ENCODE assay signal across 10 mouse cellular contexts in genomic region chr12:73162408-73163181, GRCm38 (mm10). TPM values are rescaled to one million over a fixed set of nuclear protein-coding genes. Genes with fewer than 3 reads are reported as not detected.
A peak's percentile ranks its signal among the peaks of the same experiment; 100 is the strongest.
DNase-seq lines count a peak whose midpoint lies in the region; ATAC-seq lines count a peak whose summit lies in the region.
"Had no signal": no experiment of that assay in that cellular context is flagged by ENCODE, and none has a peak within 500 bp of the region (broad histone marks: within the 10 kb centered on the region; RNA-seq: fewer than 3 reads in every experiment).

No protein-coding gene starts in this region.

- H3K9ac ChIP-seq in liver, embryonic 11.5 days (ENCODE audit: low read depth, low read length), result no peak overlapping the region
- H3K9ac ChIP-seq: liver, embryonic 12.5 days; neural tube, embryonic 12.5 days had no signal

- ATAC-seq in liver, embryonic 11.5 days (replicated peaks; ENCODE audit: low FRiP score), result no peak
- ATAC-seq: liver, embryonic 12.5 days had no signal

- H3K27ac ChIP-seq in liver, embryonic 11.5 days (ENCODE audit: low read depth, low read length), result no peak overlapping the region
- H3K27ac ChIP-seq: liver, embryonic 12.5 days; neural tube, embryonic 12.5 days had no signal

- peak; percentile 17 for DNase-seq in gastrocnemius, postnatal 25 days
- no peak for DNase-seq in gastrocnemius, postnatal 4 days (ENCODE audit: low spot score in 2 of 2)
- DNase-seq in urinary bladder, postnatal 36 days (ENCODE audit: low spot score in 2 of 2), result peak; percentile 23 to 34
- DNase-seq in urinary bladder, postnatal 4 days (ENCODE audit: low spot score in 2 of 2), result no peak
- DNase-seq in heart, postnatal 4 days, result peak; percentile 20
- DNase-seq in thymus, postnatal 4 days, result peak; percentile 31
- DNase-seq in frontal cortex, postnatal 25 days (ENCODE audit: low spot score in 2 of 2), result no peak
- no peak for DNase-seq in liver, embryonic 11.5 days (ENCODE audit: low spot score)

- no peaks in the 10 kb centered on the region for H3K27me3 ChIP-seq in liver, embryonic 11.5 days (replicated peaks; ENCODE audit: control insufficient read depth, insufficient read depth, low read length)
- H3K27me3 ChIP-seq: liver, embryonic 12.5 days; neural tube, embryonic 12.5 days had no signal

- 84% methylated on average over 13 of the region's 13 CpGs for WGBS in liver, embryonic 11.5 days

- H3K9me3 ChIP-seq in liver, embryonic 11.5 days (ENCODE audit: control insufficient read depth, low read length), result no peaks in the 10 kb centered on the region
- H3K9me3 ChIP-seq: liver, embryonic 12.5 days had no signal

- H3K36me3 ChIP-seq in liver, embryonic 11.5 days (ENCODE audit: control insufficient read depth, insufficient read depth, low read length), result no peaks in the 10 kb centered on the region
- H3K36me3 ChIP-seq: liver, embryonic 12.5 days; neural tube, embryonic 12.5 days had no signal

- H3K4me1 ChIP-seq in liver, embryonic 11.5 days (replicated peaks; ENCODE audit: control insufficient read depth, insufficient read depth, low read length), result no peaks in the 10 kb centered on the region
- H3K4me1 ChIP-seq: liver, embryonic 12.5 days; neural tube, embryonic 12.5 days had no signal

- H3K4me2 ChIP-seq in liver, embryonic 11.5 days, result no peak overlapping the region
- H3K4me2 ChIP-seq: liver, embryonic 12.5 days; neural tube, embryonic 12.5 days had no signal

- no peak overlapping the region for H3K4me3 ChIP-seq in liver, embryonic 11.5 days (ENCODE audit: low read depth, low read length)
- H3K4me3 ChIP-seq: liver, embryonic 12.5 days; neural tube, embryonic 12.5 days had no signal

RNA-seq across cellular contexts. Expression of gene Mnat1, which starts 39.1 kb away (rescaled TPM):
- 10 to 100 TPM; 16.1 to 17.2 TPM for total RNA-seq in gastrocnemius, postnatal 25 days (2021)
- total RNA-seq in gastrocnemius, postnatal 4 days (2021), result 10 to 100 TPM; 35.7 to 36.0 TPM
- total RNA-seq in heart, postnatal 4 days (2021), result 10 to 100 TPM; 28.0 to 30.3 TPM
- 30.5 and 31.4 TPM in 2 replicates for polyA plus RNA-seq in liver, embryonic 11.5 days (2014; fragmentation: Nextera tagmentation; extraction: Ambion mirVana)

RNA-seq across cellular contexts. Expression of gene Six4, which starts 49.3 kb away (rescaled TPM):
- 10 to 100 TPM; 12.3 to 13.2 TPM for total RNA-seq in gastrocnemius, postnatal 25 days (2021)
- 10 to 100 TPM; 10.9 to 11.3 TPM for total RNA-seq in gastrocnemius, postnatal 4 days (2021)
- 1 to 10 TPM; 2.3 TPM for total RNA-seq in heart, postnatal 4 days (2021)
- 1.4 and 1.6 TPM in 2 replicates for polyA plus RNA-seq in liver, embryonic 11.5 days (2014; fragmentation: Nextera tagmentation; extraction: Ambion mirVana)

Comparison
In these comparisons a context has a peak if more than half of its experiments do, and no peak if none do; other contexts are left out.
1. DNase-seq: peak in gastrocnemius, postnatal 25 days (single experiment), urinary bladder, postnatal 36 days (2 of 2), heart, postnatal 4 days (single experiment) and thymus, postnatal 4 days (single experiment); none in gastrocnemius, postnatal 4 days (0 of 2), urinary bladder, postnatal 4 days (0 of 2), frontal cortex, postnatal 25 days (0 of 2) and liver, embryonic 11.5 days (single experiment).